Mouse (Mus musculus): ENCODE data around the gene Mrpl34. TPM values are rescaled to one million over a fixed set of nuclear protein-coding genes. Genes with fewer than 3 reads are reported as not detected.

Mrpl34 gene
- total RNA-seq, 2 experiments from 2014 or later, result 66.7 to 67.1 TPM

DNA sequence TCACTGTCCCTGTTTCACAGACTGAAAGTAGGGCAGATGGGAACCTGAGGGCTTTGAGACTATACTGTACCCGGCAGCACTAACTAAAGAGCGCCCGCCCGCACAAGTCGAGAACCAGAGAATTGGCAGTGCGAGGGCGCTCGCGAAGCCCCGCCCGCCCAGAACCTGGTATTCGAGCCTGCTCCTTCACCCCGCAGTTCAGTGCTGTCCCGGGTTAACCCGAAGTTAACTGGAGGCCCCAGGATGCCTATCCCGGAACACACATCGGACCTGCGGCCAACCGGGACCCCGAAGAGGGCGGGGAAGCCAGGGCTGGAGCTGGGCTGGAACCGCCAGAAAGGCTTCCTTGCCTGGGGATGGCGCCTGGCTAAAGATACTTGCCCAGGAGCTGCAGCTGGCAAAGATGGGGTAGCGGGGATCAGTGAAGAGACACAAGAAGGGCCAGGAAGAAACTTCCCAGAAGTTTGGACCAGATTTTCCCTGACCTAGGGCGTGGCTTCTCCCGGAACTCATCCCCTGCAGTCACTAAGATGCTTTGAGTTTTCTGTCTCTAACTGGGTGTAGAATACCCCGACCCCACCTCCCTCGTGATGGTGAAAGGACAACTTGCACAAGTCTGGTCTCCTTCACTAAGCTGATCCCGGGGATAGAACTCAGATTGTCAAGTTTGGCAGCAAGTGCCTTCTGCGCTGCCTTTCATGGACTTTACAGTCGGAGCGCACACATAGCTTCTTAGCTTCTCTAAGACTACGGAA lies 23.1 kb downstream of the Mrpl34 start, which contains the start of gene Gtpbp3:
Gene Gtpbp3, plus strand, starts transcription at position 413 of the 755 bp plus-strand sequence.
- intact Hi-C loops (cut with DNase I), result no loop called here
- DNase-seq, result peak; percentile 81 to 83

DNA sequence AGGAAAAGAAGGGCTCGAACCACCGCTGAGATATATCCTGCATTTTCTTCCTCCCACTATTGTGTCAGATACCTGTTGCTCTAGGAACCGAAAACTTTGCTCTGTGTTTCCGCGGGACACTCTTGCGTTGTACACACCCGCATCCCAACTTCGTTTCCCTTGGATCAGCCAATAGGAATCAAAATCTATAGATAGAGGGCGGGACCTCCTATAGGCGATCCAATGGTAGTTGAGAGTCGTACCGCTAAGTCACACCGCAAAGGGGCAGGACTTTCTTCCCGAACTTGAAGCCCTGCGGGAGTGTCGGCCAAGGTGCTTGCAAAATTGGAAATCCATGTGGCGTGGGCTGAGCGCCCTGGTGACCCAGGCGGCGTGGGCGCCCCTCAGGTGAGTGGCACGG lies 23.7 kb downstream of the Mrpl34 start:
- DNase-seq, result peak; percentile 81 to 82
- intact Hi-C loops (cut with DNase I), result no loop called here

DNA sequence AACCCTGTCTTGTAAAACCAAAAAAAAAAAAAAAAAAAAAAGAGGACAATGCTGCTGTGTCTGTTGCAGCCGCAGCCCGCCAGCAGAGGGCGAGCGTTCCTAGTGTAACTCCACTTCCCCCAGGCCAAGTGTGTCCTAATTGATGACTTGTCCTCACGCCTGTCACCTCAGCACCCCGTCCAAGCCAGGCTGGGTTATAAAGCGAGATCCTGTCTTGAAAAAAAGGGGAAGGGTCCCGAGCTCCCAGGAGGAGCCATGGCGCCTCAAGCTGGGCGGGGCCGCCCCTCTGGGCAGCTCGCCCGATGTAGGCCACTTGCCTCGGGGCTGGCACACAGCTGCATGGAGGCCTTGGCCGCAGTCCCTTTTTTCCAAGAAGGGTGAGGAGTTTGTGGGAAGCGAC lies 30.3 kb downstream of the Mrpl34 start:
- peak; percentile 78 to 79 for DNase-seq
- intact Hi-C loops (cut with DNase I), result loop anchor here (1.0 kb wide), 1 partner anchor 26 kb away; no protein-coding TSS in a partner anchor

DNA sequence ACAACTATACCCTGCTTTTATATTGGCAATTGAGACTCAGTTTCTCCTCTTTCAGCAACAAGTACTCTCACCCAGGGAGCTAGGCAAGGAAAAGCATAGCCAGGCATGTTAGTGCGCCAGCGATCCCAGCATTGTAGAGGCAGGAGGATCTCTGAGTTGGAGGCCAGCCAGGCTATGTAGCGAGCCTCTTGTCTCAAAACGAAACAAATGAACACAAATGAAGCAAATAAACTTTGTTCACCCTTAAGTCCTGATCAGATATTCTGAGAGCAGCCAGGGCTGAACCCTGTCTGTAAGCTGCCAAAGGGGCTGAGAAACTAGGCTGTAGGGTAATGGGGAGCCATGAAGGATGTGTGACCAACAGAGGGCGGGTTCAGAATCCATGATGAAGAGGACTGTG lies 31.1 kb downstream of the Mrpl34 start:
- intact Hi-C loops (cut with DNase I), result loop anchor here (1.0 kb wide), 1 partner anchor 25 kb away; no protein-coding TSS in a partner anchor
- no peak for DNase-seq

DNA sequence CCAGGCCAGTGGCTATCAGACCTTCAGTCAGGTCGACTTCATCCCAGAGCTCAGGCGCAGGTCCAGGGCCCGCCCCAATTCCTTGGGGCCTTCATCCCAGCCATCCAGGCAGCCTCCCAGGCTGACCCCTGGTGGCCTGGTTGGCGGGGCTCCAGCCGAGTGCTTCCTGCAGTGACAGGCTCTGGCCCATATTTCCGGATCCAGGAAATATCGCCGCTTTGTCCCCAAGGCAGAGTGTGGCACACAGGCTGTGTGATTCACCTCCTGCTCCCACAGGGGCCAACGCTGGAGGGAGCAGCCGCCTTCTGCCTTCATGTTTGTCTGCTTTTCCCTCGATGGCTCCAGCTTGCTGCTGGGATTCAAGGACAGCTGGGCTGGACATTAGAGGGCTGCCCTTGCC lies 31.7 kb downstream of the Mrpl34 start:
- intact Hi-C loops (cut with DNase I), result no loop called here

DNA sequence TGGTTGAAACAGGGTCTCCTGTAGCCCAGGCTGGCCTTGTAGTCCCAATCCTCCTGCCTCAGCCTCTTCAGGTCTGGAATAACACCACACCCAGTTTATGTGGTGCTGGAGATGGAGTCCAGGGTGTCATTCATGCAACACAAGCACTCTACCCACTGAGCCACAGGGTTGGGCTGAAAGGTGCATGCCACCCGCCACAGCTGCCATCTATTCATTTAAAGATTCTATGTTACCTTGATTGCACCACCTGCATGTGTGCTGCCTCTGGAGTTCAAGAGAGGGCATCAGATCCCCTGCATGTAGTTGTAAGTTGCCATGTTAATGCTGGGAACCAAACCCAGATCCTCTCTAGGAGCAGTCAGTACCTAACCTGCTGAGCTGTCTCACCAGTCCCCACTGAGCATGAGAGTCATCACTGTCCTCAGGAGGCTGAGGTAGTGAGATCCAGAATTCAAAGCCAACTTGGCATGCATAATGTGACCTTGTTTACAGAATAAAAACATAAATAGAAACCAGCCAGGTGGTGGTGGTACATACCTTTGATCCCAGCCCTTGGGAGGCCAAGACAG lies 32.4 kb downstream of the Mrpl34 start:
- intact Hi-C loops (cut with DNase I), result loop anchor here (1.0 kb wide), 1 partner anchor 19 kb away; no protein-coding TSS in a partner anchor
- DNase-seq, result no peak

More for the DNA sequence above, 31.7 kb downstream of the Mrpl34 start:
- peak; percentile 85 to 89 for DNase-seq

DNA sequence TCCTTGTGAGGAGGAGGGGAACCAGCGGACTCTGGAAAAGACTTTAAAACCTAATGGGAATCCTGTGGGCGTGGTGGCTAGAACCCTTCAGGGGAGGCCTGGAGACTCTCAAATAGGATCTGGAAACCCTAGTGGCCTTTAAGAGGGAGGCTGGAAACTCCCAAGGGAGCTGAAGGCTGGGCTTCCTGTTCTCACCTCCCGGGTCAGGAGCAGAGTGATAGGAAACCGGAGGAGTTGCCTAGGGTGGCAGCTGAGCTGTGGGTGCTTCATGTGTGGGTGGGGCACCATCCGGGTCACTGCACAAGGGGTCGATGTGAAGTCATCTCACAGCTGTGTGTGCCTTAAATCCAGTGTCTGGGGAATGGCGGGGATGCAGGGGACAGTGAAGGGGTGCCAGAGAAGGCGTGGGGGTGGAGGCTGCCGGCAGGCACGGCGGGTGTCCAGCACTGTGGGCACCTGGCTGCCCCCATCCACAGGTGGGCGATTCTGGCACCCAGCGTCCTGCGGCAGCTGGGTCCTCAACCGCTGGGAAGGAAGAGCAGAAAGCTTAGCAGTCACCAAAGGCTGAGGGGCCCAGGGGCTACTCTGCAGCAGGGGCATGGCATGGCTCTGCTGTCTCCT lies 33.2 kb downstream of the Mrpl34 start:
- intact Hi-C loops (cut with DNase I), result loop anchor here (1.0 kb wide), 1 partner anchor 18 kb away; no protein-coding TSS in a partner anchor
- DNase-seq, result no peak

DNA sequence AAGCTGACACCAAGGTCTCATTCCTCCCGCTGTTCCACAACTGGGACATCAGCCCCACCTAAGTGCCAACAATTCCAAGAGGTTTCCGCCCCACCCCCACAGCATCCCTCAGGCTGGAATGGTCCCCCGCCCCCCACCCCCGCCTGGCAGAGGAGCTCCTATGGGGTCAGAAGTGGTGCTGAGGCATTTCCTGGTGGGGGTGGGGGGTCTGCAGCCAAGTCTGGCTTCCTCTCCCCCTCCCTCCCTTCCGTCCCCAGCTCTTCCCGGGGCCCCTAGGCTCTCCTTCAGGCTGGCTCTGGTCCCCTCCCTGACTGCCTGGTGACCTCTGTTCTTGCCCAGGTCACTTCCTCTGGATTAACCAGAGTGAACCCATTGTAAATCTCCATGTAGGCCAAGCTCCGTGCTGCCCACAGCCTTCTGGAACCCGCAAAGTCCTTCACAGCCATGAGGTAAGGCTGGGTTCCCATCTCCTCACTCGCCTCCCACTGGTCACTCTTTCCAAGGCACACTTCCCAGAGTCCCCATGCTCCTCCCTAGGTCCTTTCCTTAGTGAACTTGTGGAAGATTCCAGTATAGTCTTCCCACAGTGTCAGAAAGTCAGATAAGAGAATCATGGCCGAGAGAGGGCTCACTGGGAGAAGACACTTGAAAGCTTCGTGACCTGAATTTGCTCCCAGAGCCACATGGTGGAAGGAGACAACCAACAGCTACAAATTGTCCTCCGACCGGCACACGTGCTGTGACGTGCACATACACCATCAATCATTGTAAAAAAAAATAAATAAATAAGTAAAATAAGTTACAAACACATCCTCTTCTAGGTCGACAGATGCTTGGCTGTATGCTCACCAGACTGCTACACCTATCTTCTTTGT lies 34.3 kb downstream of the Mrpl34 start:
- intact Hi-C loops (cut with DNase I), result no loop called here

DNA sequence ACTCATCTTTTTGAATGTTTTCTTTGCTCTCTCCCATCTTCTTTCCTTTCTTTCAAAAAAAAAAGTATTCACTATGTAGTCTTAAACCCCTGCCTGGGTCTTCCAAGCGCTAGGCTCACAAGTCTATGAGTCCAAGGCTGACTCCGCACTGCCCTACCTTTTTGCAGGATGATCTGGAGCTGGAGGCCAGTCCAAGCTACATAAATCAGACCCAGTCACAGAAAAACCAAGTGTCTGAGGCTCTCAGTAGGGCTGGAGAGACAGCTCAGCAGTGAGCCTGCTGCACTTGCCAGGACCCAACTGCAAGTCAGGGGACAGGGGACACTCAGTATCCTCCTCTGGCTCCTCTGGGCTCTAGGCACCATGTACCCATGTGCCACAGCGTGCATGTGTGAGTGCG lies 39.6 kb downstream of the Mrpl34 start:
- DNase-seq, result no peak
- intact Hi-C loops (cut with DNase I), result no loop called here

More for the DNA sequence above, 34.3 kb downstream of the Mrpl34 start:
- DNase-seq, result no peak

DNA sequence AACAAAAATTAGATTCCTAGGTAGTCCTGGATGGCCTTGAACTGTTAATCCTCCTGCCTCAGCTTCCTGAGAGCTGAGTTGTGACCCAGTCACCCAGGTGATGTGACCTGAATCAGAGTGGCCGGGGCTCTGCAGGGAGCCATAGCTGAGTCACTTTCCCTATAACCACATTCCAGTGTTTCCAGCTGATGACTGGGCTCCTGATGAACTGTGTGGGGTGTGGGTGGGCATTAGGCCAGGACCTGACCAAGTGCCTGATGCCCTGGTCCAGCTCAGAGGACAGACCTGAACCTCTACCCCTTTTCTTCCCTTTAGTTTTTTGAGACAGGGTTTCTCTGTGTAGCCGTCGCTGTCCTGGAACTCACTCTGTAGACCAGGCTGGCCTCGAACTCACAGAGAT lies 40.6 kb downstream of the Mrpl34 start:
- intact Hi-C loops (cut with DNase I), result no loop called here
- no peak for DNase-seq

DNA sequence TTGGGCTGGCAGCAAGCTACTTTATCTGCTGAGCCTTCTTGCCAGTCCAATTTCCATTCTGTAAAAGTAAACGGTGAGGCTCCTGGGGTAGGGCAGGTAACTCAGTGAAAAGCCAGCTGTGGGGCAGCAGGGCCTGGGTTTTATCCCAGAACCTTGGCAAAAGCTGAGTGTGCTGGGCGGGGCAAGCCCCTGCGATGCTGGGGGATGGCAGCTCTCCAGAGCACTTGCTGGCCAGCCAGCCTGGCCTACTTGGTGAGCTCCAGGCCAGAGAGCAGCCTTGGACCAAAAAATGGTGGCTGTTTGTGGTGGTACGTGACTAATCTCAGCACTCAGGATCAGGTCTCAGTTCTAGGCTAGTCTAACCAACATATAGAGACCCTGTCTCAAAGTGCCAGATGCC lies 41.2 kb downstream of the Mrpl34 start:
- peak in 1 of 2 experiments; percentile 45 for DNase-seq
- intact Hi-C loops (cut with DNase I), result no loop called here

DNA sequence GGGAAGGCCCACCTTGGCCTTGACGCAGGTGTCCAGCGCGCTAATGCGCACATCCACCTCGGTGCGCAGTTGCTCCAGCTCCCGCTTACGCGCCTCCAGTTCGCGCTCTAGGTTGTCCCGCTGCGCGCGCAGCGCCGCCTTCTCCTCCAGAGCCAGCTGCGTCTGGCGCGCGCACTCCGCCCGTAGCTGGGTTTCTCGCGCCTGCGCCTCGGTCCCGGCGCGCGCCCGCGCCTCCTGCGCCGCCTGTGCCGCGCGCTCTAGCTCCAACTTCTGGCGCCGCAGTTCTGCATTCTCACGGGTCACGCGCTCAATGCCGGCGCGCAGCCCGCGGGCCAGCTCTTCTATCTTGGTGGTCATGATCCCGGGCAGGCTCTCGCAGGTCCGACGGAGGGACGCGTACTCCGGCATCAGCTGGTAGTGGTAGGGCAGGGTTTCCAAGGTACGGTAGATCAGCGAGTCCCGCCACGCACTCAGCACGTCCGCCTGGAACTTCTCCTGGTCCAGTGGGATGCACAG lies 42.9 kb downstream of the Mrpl34 start:
- intact Hi-C loops (cut with DNase I), result no loop called here
- DNase-seq, result peak; percentile 69 to 74

DNA sequence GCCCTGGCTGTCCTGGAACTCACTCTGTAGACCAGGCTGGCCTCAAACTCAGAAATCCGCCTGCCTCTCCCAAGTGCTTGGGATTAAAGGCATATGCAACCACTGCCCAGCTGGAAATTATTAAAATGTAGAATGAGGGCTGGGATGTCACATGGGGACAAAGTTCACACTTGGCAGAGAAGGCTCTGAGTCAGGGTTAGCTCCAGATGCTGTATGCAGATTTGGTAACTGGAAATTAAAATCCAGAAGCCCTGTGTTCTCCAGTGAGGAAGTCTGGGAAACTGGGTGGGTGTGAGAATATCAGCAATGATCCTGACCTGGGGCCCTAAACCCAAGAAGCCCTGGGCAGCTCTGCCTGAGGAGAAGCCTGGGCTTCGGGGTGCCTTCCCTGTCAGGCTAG lies 44.6 kb downstream of the Mrpl34 start:
- no peak for DNase-seq
- intact Hi-C loops (cut with DNase I), result no loop called here

DNA sequence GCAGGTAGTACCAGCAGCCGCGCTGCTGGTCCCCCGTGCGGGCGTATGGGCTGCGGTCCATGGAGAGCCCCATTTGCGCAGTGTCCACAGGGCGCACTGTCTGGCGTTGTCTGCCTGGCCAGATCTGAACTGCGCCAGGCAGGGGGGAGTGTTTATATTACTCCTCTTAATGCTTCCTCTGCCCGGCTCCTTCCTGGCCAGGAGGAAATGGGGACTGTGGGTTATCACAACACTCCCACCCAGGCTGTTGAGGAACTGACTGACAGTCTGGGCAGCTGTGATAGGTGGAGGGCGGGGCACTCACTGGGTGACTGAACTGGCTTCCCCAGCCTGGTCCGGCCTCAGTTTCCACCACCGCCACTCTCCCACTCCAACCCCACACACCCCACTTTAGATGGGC lies 46.9 kb downstream of the Mrpl34 start, which contains the start of gene Plvap:
Gene Plvap, minus strand, starts transcription at position 109 of the 400 bp plus-strand sequence.
- no peak for DNase-seq
- intact Hi-C loops (cut with DNase I), result no loop called here

DNA sequence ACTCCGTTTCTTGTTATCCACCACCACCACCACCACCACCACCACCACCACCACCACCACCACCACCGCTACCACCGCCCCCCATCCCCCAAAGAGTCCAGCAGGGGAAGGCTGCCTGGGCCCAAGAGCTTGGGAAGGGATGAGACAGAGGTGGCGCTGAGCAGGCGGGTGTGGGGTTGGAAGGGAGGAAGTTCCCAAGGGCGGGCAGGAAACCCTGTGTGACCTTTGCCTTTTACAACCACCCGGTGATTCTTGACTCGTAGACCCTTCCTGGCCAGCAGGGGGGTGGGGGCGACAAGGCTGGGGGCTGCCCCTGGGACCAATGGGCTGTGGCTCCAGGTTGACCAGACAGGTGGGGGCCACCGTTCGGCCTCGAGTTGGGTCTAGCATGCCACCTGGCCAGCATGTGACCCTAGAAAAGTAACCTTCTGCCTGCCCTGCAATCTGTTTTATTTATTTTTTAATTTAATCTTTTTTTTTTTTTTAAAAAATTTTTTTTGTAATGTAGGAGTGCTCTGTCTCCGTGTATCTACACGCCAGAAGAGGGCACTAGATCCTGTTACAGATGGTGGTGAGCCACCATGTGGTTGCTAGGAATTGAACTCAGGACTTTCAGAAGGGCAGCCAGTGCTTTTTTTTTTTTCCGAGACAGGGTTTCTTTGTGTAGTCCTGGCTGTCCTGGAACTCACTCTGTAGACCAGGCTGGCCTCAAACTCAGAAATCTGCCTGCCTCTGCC lies 48.4 kb downstream of the Mrpl34 start:
- intact Hi-C loops (cut with DNase I), result no loop called here
- no peak for DNase-seq

DNA sequence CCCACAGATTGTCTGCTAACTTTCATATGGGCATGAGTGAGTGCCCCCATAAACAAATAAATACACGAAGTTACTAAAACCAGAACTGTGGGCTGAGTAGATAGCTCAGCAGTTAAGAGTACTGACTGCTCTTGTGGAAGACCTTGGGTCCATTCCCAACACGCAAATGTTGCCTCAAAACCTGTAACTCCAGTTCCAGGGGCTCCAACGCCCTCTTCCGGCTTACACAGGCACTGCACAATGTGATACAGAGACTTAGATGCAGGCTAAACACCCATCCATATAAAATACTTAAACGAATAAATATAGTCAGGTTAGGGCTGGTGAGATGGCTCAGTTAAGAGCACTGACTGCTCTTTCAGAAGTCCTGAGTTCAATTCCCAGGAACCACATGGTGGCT lies 50.3 kb downstream of the Mrpl34 start:
- DNase-seq, result no peak
- intact Hi-C loops (cut with DNase I), result no loop called here

Measured in gastrocnemius, postnatal 36 days (tissue).